ENCODE assay signal across 8 mouse cellular contexts in genomic region chr7:24480986-24481473, GRCm38 (mm10). TPM values are rescaled to one million over a fixed set of nuclear protein-coding genes. Genes with fewer than 3 reads are reported as not detected.
DNase-seq lines count a peak whose midpoint lies in the region; ATAC-seq and TF ChIP-seq lines count a peak whose summit lies in the region.

No protein-coding gene starts in this region.

- H3K4me1 ChIP-seq in forebrain, postnatal 0 days (ENCODE audit: insufficient read depth): peaks cover 25% of the 10 kb centered on the region
- peaks cover 8% of the 10 kb centered on the region for H3K4me1 ChIP-seq in liver, embryonic 16.5 days (ENCODE audit: control insufficient read depth, low read depth, low read length)

- peak overlapping the region; percentile 89 for H3K27ac ChIP-seq in forebrain, postnatal 0 days (ENCODE audit: low read depth, low read length)
- H3K27ac ChIP-seq in liver, embryonic 16.5 days (ENCODE audit: low read length): no peak overlapping the region

- no peak; the same call in 1 of the 2 replicates for ATAC-seq in forebrain, postnatal 0 days
- no peak for ATAC-seq in liver, embryonic 16.5 days (ENCODE audit: low read depth)

- H3K36me3 ChIP-seq in forebrain, postnatal 0 days (ENCODE audit: insufficient read depth): no peaks in the 10 kb centered on the region
- H3K36me3 ChIP-seq in liver, embryonic 16.5 days (ENCODE audit: control insufficient read depth, insufficient read depth): no peaks in the 10 kb centered on the region

- peak; percentile 74 for DNase-seq in cerebellum, adult 9-10 months
- DNase-seq in cerebellum, postnatal 36 days: no peak
- peak; percentile 18 for DNase-seq in 3T3-L1 (ENCODE audit: low read depth, low spot score)
- DNase-seq in forebrain, postnatal 0 days: no peak
- DNase-seq in right cerebral cortex, postnatal 10 days (ENCODE audit: low spot score in 2 of 2): no peak
- DNase-seq in thymus, postnatal 10 days (ENCODE audit: low spot score in 2 of 2): no peak
- DNase-seq in frontal cortex, postnatal 25 days (ENCODE audit: low spot score in 2 of 2): no peak

- H3K4me3 ChIP-seq in forebrain, postnatal 0 days (ENCODE audit: low read depth, low read length): peak overlapping the region; percentile 76
- no peak overlapping the region; the same call in 1 of the 2 replicates for H3K4me3 ChIP-seq in liver, embryonic 16.5 days (ENCODE audit: low read depth, low read length)

- peak overlapping the region; percentile 87 for H3K9ac ChIP-seq in forebrain, postnatal 0 days
- H3K9ac ChIP-seq in liver, embryonic 16.5 days (ENCODE audit: low read depth, low read length): no peak overlapping the region

- 10% methylated on average over 14 of the region's 14 CpGs for WGBS in forebrain, postnatal 0 days
- WGBS in liver, embryonic 16.5 days (ENCODE audit: insufficient replicate concordance): 9% methylated on average over 14 of the region's 14 CpGs

- peak overlapping the region; percentile 77 for H3K4me2 ChIP-seq in forebrain, postnatal 0 days (ENCODE audit: low read depth)
- peak overlapping the region; percentile 77 for H3K4me2 ChIP-seq in liver, embryonic 16.5 days (ENCODE audit: low read depth, low read length)

- H3K27me3 ChIP-seq in forebrain, postnatal 0 days (ENCODE audit: insufficient read depth, low read length): no peaks in the 10 kb centered on the region
- peaks cover 46% of the 10 kb centered on the region for H3K27me3 ChIP-seq in liver, embryonic 16.5 days (ENCODE audit: control insufficient read depth, insufficient read depth, low read depth, low read length)

- TF ChIP-seq CTCF in forebrain, postnatal 0 days (IDR thresholded peaks at IDR 0.05; ENCODE audit: low read depth): no peak

- H3K9me3 ChIP-seq in forebrain, postnatal 0 days (ENCODE audit: low read length): no peaks in the 10 kb centered on the region
- no peaks in the 10 kb centered on the region for H3K9me3 ChIP-seq in liver, embryonic 16.5 days (replicated peaks; ENCODE audit: control insufficient read depth, low read length)

RNA-seq across cellular contexts. Expression of gene Cadm4, which starts 0.8 kb away (rescaled TPM):
- 412 and 434 TPM in 2 replicates for total RNA-seq in forebrain, postnatal 0 days (2014; rRNA removed)
- 102 and 107 TPM in 2 replicates for polyA plus RNA-seq in forebrain, postnatal 0 days (2015; fragmentation: Nextera tagmentation; extraction: Ambion mirVana)
- polyA plus RNA-seq in liver, embryonic 16.5 days (2015; fragmentation: Nextera tagmentation; extraction: Ambion mirVana): 0.24 TPM in 1 of 2 replicates, not detected in the other

RNA-seq across cellular contexts. Expression of gene Plaur, which starts 18.7 kb away (rescaled TPM):
- 0.85 and 1.3 TPM in 2 replicates for total RNA-seq in forebrain, postnatal 0 days (2014; rRNA removed)
- 1.2 and 1.3 TPM in 2 replicates for polyA plus RNA-seq in forebrain, postnatal 0 days (2015; fragmentation: Nextera tagmentation; extraction: Ambion mirVana)
- polyA plus RNA-seq in liver, embryonic 16.5 days (2015; fragmentation: Nextera tagmentation; extraction: Ambion mirVana): 5.9 and 6.6 TPM in 2 replicates

RNA-seq across cellular contexts. Expression of gene Zfp428, which starts 25.8 kb away (rescaled TPM):
- 196 and 242 TPM in 2 replicates for total RNA-seq in forebrain, postnatal 0 days (2014; rRNA removed)
- 258 and 279 TPM in 2 replicates for polyA plus RNA-seq in forebrain, postnatal 0 days (2015; fragmentation: Nextera tagmentation; extraction: Ambion mirVana)
- polyA plus RNA-seq in liver, embryonic 16.5 days (2015; fragmentation: Nextera tagmentation; extraction: Ambion mirVana): 2.7 and 3.2 TPM in 2 replicates

RNA-seq across cellular contexts. Expression of gene Irgc1, which starts 28.9 kb away (rescaled TPM):
- total RNA-seq in forebrain, postnatal 0 days (2014; rRNA removed): not detected in 2 replicates
- polyA plus RNA-seq in forebrain, postnatal 0 days (2015; fragmentation: Nextera tagmentation; extraction: Ambion mirVana): not detected in 2 replicates
- not detected in 2 replicates for polyA plus RNA-seq in liver, embryonic 16.5 days (2015; fragmentation: Nextera tagmentation; extraction: Ambion mirVana)

RNA-seq across cellular contexts. Expression of gene AC161166.1, which starts 31.2 kb away (rescaled TPM):
- total RNA-seq in forebrain, postnatal 0 days (2014; rRNA removed): not detected in 2 replicates
- polyA plus RNA-seq in forebrain, postnatal 0 days (2015; fragmentation: Nextera tagmentation; extraction: Ambion mirVana): 0.13 and 0.31 TPM in 2 replicates
- polyA plus RNA-seq in liver, embryonic 16.5 days (2015; fragmentation: Nextera tagmentation; extraction: Ambion mirVana): not detected in 2 replicates

Comparison
In these comparisons a context has a peak if more than half of its experiments do, and no peak if none do; other contexts are left out.
1. DNase-seq: peak in cerebellum, adult 9-10 months (single experiment) and 3T3-L1 (single experiment); none in cerebellum, postnatal 36 days (0 of 2), forebrain, postnatal 0 days (single experiment), right cerebral cortex, postnatal 10 days (0 of 2), thymus, postnatal 10 days (0 of 2) and frontal cortex, postnatal 25 days (0 of 2).
2. RNA of gene Cadm4, which starts 0.8 kb away (polyA plus RNA-seq): 102 to 107 TPM in forebrain, postnatal 0 days; 0.24 TPM in liver, embryonic 16.5 days; every median in the first group is over 10 times any median in the second.
3. RNA of gene Zfp428, which starts 25.8 kb away (polyA plus RNA-seq): 258 to 279 TPM in forebrain, postnatal 0 days; 2.7 to 3.2 TPM in liver, embryonic 16.5 days; every median in the first group is over 10 times any median in the second.